Mouse (Mus musculus): ENCODE results near the gene 1600015I10Rik. TPM values are rescaled to one million over a fixed set of nuclear protein-coding genes. Genes with fewer than 3 reads are reported as not detected.

1600015I10Rik gene
- total and polyA plus RNA-seq, 2 experiments from 2014 or later = 0.08 TPM; not detected in 1

DNA sequence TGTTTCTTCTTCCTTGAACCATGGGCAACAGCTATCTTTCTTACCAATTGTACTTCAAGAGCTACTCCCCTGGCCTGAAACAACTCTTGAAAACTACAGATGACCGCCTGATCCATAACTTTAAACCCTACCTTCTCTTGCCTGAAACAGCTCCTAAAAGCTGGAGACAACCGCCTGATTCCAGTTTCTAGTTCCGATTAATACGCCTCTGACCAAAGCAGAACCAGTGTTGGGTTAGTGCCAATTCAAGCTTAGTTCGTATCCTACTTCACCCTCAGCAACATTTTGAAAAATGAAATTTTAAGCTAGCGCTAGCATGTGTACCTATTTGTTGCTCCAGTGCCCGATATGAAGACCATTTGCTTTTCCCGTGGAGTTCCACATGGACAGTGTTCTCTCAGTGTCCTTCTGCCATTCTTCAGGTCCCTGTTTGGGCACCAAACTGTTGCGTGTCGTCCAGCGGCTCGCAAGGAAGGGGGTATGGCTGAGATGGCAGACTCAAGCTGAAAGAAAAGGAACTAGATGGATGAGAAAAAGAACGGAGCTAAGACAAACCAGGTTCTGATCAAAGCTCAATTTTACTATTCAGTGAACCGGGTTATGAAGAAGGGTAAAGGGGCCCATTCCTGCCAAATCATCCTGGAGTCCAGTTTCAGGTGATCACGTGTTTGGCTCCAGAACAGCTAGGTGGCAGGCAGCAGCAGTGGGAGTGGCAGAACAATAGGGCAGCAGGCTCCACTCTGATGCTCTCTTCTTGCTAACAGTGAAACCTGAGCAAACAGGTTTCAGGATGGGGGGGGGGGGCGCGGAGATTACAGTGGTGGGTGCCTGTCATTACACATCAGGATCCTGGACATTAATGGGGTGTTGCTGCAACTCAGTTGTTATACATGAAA lies 26.9 kb upstream of the 1600015I10Rik start:
- no peak for DNase-seq (ENCODE audit: low spot score)
- Histone ChIP-seq H3K27me3 (ENCODE audit: control insufficient read depth, insufficient read depth, low read length) (no peaks in the 10 kb centered on the region), H3K4me2 (ENCODE audit: low read depth, low read length) (no peak overlapping the region), H3K36me3 (replicated peaks; ENCODE audit: control insufficient read depth, insufficient read depth, low read length) (no peaks in the 10 kb centered on the region), H3K9ac (replicated peaks; ENCODE audit: low read depth, low read length) (no peak overlapping the region), H3K9me3 (replicated peaks; ENCODE audit: control insufficient read depth, low read length) (no peaks in the 10 kb centered on the region), H3K4me1 (ENCODE audit: control insufficient read depth, insufficient read depth) (no peaks in the 10 kb centered on the region), H3K27ac (ENCODE audit: low read depth) (no peak overlapping the region), H3K4me3 (ENCODE audit: low read depth, low read length) (no peak overlapping the region)
- WGBS = 80% methylated on average over 17 of the region's 17 CpGs
- TF ChIP-seq CTCF (IDR thresholded peaks at IDR 0.05; ENCODE audit: low read depth) = no peak
- no peak for TF ChIP-seq EP300 (IDR thresholded peaks at IDR 0.05; ENCODE audit: low read depth)
- ATAC-seq (ENCODE audit: insufficient read depth, low read depth) = no peak

DNA sequence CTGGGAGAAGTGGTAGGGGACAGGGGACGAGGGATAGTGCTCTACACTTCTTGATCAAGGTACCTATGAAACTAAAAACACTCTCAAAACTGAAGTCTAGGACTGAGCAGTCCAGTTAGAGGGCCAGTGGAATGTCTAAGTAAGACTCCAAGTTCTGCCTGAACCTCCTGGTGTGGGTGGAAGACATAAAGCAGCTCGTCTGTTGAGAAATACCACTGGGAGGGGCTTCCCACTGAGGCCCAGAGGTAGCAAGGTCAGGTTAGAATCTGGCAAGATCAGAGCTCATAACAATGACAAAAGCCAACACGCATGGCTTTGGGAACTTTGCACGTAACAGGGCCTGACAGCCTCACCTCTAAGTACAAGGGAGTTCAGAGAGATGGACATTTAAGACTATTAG lies 26.3 kb upstream of the 1600015I10Rik start:
- Histone ChIP-seq H3K9me3 (replicated peaks; ENCODE audit: control insufficient read depth, low read length) (no peaks in the 10 kb centered on the region), H3K9ac (replicated peaks; ENCODE audit: low read depth, low read length) (no peak overlapping the region), H3K27me3 (ENCODE audit: control insufficient read depth, insufficient read depth, low read length) (no peaks in the 10 kb centered on the region), H3K27ac (ENCODE audit: low read depth) (no peak overlapping the region), H3K4me1 (ENCODE audit: control insufficient read depth, insufficient read depth) (no peaks in the 10 kb centered on the region), H3K4me2 (ENCODE audit: low read depth, low read length) (no peak overlapping the region), H3K36me3 (replicated peaks; ENCODE audit: control insufficient read depth, insufficient read depth, low read length) (no peaks in the 10 kb centered on the region), H3K4me3 (ENCODE audit: low read depth, low read length) (no peak overlapping the region)
- WGBS = 71% methylated on average over 4 of the region's 4 CpGs
- DNase-seq (ENCODE audit: low spot score) = no peak
- TF ChIP-seq EP300 (IDR thresholded peaks at IDR 0.05; ENCODE audit: low read depth) = no peak
- no peak for ATAC-seq (ENCODE audit: insufficient read depth, low read depth)

DNA sequence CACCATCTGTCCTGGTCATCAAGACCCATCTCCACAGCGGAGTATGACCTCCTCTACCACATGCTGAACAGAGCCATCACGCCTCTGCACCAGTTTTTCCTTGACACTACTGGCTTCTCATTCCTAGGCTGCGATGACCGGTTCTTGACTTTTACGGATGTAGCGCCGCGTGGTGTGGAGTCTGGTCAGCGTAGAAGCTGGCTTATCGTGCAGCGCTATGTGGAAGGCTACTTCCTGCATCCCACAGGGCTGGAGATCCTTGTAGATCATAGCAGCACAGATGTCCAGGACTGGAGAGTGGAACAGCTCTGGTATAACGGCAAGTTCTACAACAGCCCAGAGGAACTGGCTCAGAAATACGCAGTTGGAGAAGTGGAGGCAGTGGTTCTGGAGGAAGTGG lies 24.1 kb upstream of the 1600015I10Rik start:
- Histone ChIP-seq H3K4me3 (ENCODE audit: low read depth, low read length) (no peak overlapping the region), H3K4me1 (ENCODE audit: control insufficient read depth, insufficient read depth) (no peaks in the 10 kb centered on the region), H3K36me3 (replicated peaks; ENCODE audit: control insufficient read depth, insufficient read depth, low read length) (no peaks in the 10 kb centered on the region), H3K9me3 (replicated peaks; ENCODE audit: control insufficient read depth, low read length) (no peaks in the 10 kb centered on the region), H3K27me3 (ENCODE audit: control insufficient read depth, insufficient read depth, low read length) (no peaks in the 10 kb centered on the region), H3K9ac (replicated peaks; ENCODE audit: low read depth, low read length) (no peak overlapping the region), H3K4me2 (ENCODE audit: low read depth, low read length) (no peak overlapping the region), H3K27ac (ENCODE audit: low read depth) (no peak overlapping the region)
- no peak for DNase-seq (ENCODE audit: low spot score)
- no peak for TF ChIP-seq EP300 (IDR thresholded peaks at IDR 0.05; ENCODE audit: low read depth)
- TF ChIP-seq CTCF (IDR thresholded peaks at IDR 0.05; ENCODE audit: low read depth) = no peak
- 84% methylated on average over 13 of the region's 13 CpGs for whole genome bisulfite sequencing
- no peak for ATAC-seq (ENCODE audit: insufficient read depth, low read depth)

DNA sequence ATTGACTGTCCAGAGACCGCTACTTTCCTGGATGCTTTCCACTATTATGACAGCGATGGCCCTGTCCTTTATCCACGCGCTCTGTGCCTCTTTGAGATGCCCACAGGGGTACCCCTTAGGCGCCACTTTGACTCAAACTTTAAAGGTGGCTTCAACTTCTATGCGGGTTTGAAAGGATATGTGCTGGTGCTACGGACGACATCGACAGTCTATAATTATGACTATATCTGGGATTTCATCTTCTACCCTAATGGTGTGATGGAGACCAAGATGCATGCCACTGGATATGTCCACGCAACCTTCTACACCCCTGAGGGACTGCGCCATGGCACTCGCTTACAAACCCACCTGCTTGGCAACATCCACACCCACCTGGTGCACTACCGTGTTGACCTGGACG lies 23.3 kb upstream of the 1600015I10Rik start:
- ATAC-seq (ENCODE audit: insufficient read depth, low read depth) (no peak), DNase-seq (ENCODE audit: low spot score) (no peak)
- TF ChIP-seq CTCF (IDR thresholded peaks at IDR 0.05; ENCODE audit: low read depth) (no peak), EP300 (IDR thresholded peaks at IDR 0.05; ENCODE audit: low read depth) (no peak)
- Histone ChIP-seq H3K27ac (ENCODE audit: low read depth) (no peak overlapping the region), H3K4me1 (ENCODE audit: control insufficient read depth, insufficient read depth) (no peaks in the 10 kb centered on the region), H3K36me3 (replicated peaks; ENCODE audit: control insufficient read depth, insufficient read depth, low read length) (no peaks in the 10 kb centered on the region), H3K4me3 (ENCODE audit: low read depth, low read length) (no peak overlapping the region), H3K27me3 (ENCODE audit: control insufficient read depth, insufficient read depth, low read length) (no peaks in the 10 kb centered on the region), H3K4me2 (ENCODE audit: low read depth, low read length) (no peak overlapping the region), H3K9ac (replicated peaks; ENCODE audit: low read depth, low read length) (no peak overlapping the region), H3K9me3 (replicated peaks; ENCODE audit: control insufficient read depth, low read length) (no peaks in the 10 kb centered on the region)
- WGBS = 91% methylated on average over 14 of the region's 14 CpGs

DNA sequence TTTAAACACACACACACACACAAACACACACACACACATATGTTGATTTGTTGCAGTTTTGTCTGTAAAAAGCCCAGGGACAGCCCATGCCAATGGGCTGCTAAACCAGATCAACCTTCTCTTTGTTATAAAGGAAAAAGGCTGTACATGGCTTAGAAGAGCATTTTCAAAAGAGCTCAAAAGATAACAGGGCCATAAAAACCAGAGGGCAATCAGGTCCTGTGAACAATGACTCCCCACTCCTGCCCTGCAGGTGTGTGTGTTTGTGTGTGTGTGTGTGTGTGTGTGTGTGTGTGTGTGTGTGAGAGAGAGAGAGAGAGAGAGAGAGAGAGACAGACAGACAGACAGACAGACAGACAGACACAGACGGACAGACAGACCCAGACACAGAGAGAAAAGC lies 20.5 kb upstream of the 1600015I10Rik start:
- no peaks in the 10 kb centered on the region for H3K36me3 ChIP-seq (replicated peaks; ENCODE audit: control insufficient read depth, insufficient read depth, low read length)
- H3K9ac ChIP-seq (replicated peaks; ENCODE audit: low read depth, low read length) = no peak overlapping the region
- H3K9me3 ChIP-seq (replicated peaks; ENCODE audit: control insufficient read depth, low read length) = no peaks in the 10 kb centered on the region
- no peaks in the 10 kb centered on the region for H3K27me3 ChIP-seq (ENCODE audit: control insufficient read depth, insufficient read depth, low read length)
- no peak overlapping the region for H3K4me3 ChIP-seq (ENCODE audit: low read depth, low read length)
- no peaks in the 10 kb centered on the region for H3K4me1 ChIP-seq (ENCODE audit: control insufficient read depth, insufficient read depth)
- DNase-seq (ENCODE audit: low spot score) (no peak), ATAC-seq (ENCODE audit: insufficient read depth, low read depth) (no peak)
- WGBS = 54% methylated on average over 1 of the region's 1 CpGs
- TF ChIP-seq EP300 (IDR thresholded peaks at IDR 0.05; ENCODE audit: low read depth) (no peak), CTCF (IDR thresholded peaks at IDR 0.05; ENCODE audit: low read depth) (no peak)
- no peak overlapping the region for H3K27ac ChIP-seq (ENCODE audit: low read depth)
- H3K4me2 ChIP-seq (ENCODE audit: low read depth, low read length) = no peak overlapping the region

DNA sequence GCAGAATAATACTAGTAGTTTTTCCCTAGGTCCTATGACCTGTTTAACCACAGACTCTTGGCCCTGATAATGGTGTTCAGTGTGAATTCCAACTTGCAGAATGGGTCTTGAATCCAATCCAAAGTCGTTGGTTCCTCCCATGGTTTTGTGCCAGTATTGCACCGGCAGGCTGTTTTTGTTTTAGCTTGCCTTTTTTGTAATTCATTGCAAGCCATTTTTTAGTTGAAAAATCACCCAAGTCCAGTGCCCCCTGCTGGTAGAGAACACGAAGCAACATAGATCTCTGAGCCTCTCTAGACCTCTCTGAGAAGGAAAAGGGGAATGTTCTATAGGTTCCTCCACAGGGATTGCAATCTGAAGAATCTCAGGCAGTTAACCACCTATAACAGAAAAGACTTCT lies 17.7 kb upstream of the 1600015I10Rik start:
- H3K4me2 ChIP-seq (ENCODE audit: low read depth, low read length) = no peak overlapping the region
- no peak for ATAC-seq (ENCODE audit: insufficient read depth, low read depth)
- 35% methylated on average over 3 of the region's 3 CpGs for WGBS
- H3K9me3 ChIP-seq (replicated peaks; ENCODE audit: control insufficient read depth, low read length) = no peaks in the 10 kb centered on the region
- TF ChIP-seq CTCF (IDR thresholded peaks at IDR 0.05; ENCODE audit: low read depth) (peak; percentile 35), EP300 (IDR thresholded peaks at IDR 0.05; ENCODE audit: low read depth) (no peak)
- H3K27ac ChIP-seq (ENCODE audit: low read depth) = no peak overlapping the region
- no peaks in the 10 kb centered on the region for H3K27me3 ChIP-seq (ENCODE audit: control insufficient read depth, insufficient read depth, low read length)
- no peaks in the 10 kb centered on the region for H3K4me1 ChIP-seq (ENCODE audit: control insufficient read depth, insufficient read depth)
- DNase-seq (ENCODE audit: low spot score) = no peak
- no peak overlapping the region for H3K9ac ChIP-seq (replicated peaks; ENCODE audit: low read depth, low read length)
- no peak overlapping the region for H3K4me3 ChIP-seq (ENCODE audit: low read depth, low read length)
- no peaks in the 10 kb centered on the region for H3K36me3 ChIP-seq (replicated peaks; ENCODE audit: control insufficient read depth, insufficient read depth, low read length)
